Mouse (Mus musculus) liver, embryonic 11.5 days (tissue): ENCODE measurements around the gene Lmtk2. TPM values are rescaled to one million over a fixed set of nuclear protein-coding genes. Genes with fewer than 3 reads are reported as not detected.

ENCODE experiments used
- ATAC-seq: fragments of 200-750 bp; cut with Nextera tagmentation; replicated peaks from 2 replicates; pipeline ENCODE4 v1.8.0; 2017; ENCODE audit warnings: moderate number of reproducible peaks, mild to moderate bottlenecking, moderate TSS enrichment, moderate library complexity; ENCODE audit not compliant: low FRiP score
- DNase-seq: peaks from one replicate; pipeline ENCODE4 v3.0.0-alpha.2; 2017; ENCODE audit warnings: low spot score
- H3K27ac ChIP-seq: fragments of 300-500 bp; sonication (generic); 2 replicates; pipeline ENCODE4 v1.5.1; 2014; ENCODE audit warnings: mild to moderate bottlenecking, low read depth, low read length, control low read depth
- H3K27me3 ChIP-seq: fragments of 300-500 bp; sonication (generic); replicated peaks from 2 replicates; pipeline ENCODE4 v1.6.1; 2014; ENCODE audit warnings: low read length, mixed read lengths; ENCODE audit not compliant: control insufficient read depth, insufficient read depth
- H3K36me3 ChIP-seq: fragments of 300-500 bp; sonication (generic); 2 replicates; pipeline ENCODE4 v1.6.1; 2014; ENCODE audit warnings: mild to moderate bottlenecking, low read length, moderate library complexity, mixed read lengths; ENCODE audit not compliant: control insufficient read depth, insufficient read depth
- H3K4me1 ChIP-seq: fragments of 300-500 bp; sonication (generic); replicated peaks from 2 replicates; pipeline ENCODE4 v1.6.1; 2014; ENCODE audit warnings: low read length, mixed read lengths; ENCODE audit not compliant: control insufficient read depth, insufficient read depth
- H3K4me2 ChIP-seq: fragments of 300-500 bp; sonication (generic); 2 replicates; pipeline ENCODE4 v1.6.1; 2014; ENCODE audit warnings: mild to moderate bottlenecking, control low read depth, moderate library complexity
- H3K4me3 ChIP-seq: fragments of 300-500 bp; sonication (generic); 2 replicates; pipeline ENCODE4 v1.5.1; 2014; ENCODE audit warnings: low read depth, low read length, control low read depth
- H3K9ac ChIP-seq: fragments of 300-500 bp; sonication (generic); 2 replicates; pipeline ENCODE4 v1.6.1; 2014; ENCODE audit warnings: low read depth, low read length, control low read depth
- H3K9me3 ChIP-seq: fragments of 300-500 bp; sonication (generic); 2 replicates; pipeline ENCODE4 v1.6.1; 2016; ENCODE audit warnings: low read length, inconsistent platforms, mixed read lengths; ENCODE audit not compliant: control insufficient read depth
- WGBS: fragments of 180-500 bp; shearing (Covaris S2); extraction: QIAGEN DNeasy Blood & Tissue Kit; methylation state at CpG from one replicate; pipeline ENCODE4 v1.1.7; 2014; 5-methylcytosine and 5-hydroxymethylcytosine counted together
- polyA plus RNA-seq: library from polyadenylated mRNA; unstranded; fragments of >200 nt; fragmentation: Nextera tagmentation; extraction: Ambion mirVana; gene quantifications from 2 replicates; pipeline ENCODE4 v1.2.1, GENCODE M21; 2014

Lmtk2 gene
- polyA plus RNA-seq, 1 experiment from 2014 or later, result 4.9 TPM

GRCm38 (mm10) chr5:144080886-144081285, 19.4 kb upstream of the Lmtk2 start:
- no peak for ATAC-seq
- Histone ChIP-seq H3K9me3 (no peaks in the 10 kb centered on the region), H3K4me2 (no peak overlapping the region), H3K27ac (no peak overlapping the region), H3K4me3 (no peak overlapping the region), H3K4me1 (no peaks in the 10 kb centered on the region), H3K36me3 (no peaks in the 10 kb centered on the region), H3K27me3 (no peaks in the 10 kb centered on the region), H3K9ac (no peak overlapping the region)
- DNase-seq, result no peak
- 57% methylated on average over 2 of the region's 2 CpGs for WGBS

- no peaks in the 10 kb centered on the region for H3K4me1 ChIP-seq
- H3K9ac ChIP-seq, result no peak overlapping the region
- no peak overlapping the region for H3K4me3 ChIP-seq
- no peaks in the 10 kb centered on the region for H3K27me3 ChIP-seq
- no peaks in the 10 kb centered on the region for H3K9me3 ChIP-seq
- no peak overlapping the region for H3K4me2 ChIP-seq
- no peak overlapping the region for H3K27ac ChIP-seq
- DNase-seq (no peak), ATAC-seq (no peak)
- 80% methylated on average over 5 of the region's 5 CpGs for WGBS
- H3K36me3 ChIP-seq, result no peaks in the 10 kb centered on the region
These were observed 18.2 kb upstream of the Lmtk2 start for GRCm38 (mm10) chr5:144082006-144082405.

- no peak overlapping the region for H3K4me3 ChIP-seq
- no peak overlapping the region for H3K9ac ChIP-seq
- WGBS, result 90% methylated on average over 2 of the region's 2 CpGs
- no peak for DNase-seq
- H3K9me3 ChIP-seq, result no peaks in the 10 kb centered on the region
- H3K4me2 ChIP-seq, result no peak overlapping the region
- no peak for ATAC-seq
- no peaks in the 10 kb centered on the region for H3K36me3 ChIP-seq
- H3K4me1 ChIP-seq, result no peaks in the 10 kb centered on the region
- H3K27me3 ChIP-seq, result no peaks in the 10 kb centered on the region
- no peak overlapping the region for H3K27ac ChIP-seq
These were observed 16.7 kb upstream of the Lmtk2 start for GRCm38 (mm10) chr5:144083521-144083920.

GRCm38 (mm10) chr5:144084271-144084670, 16.0 kb upstream of the Lmtk2 start:
- ATAC-seq (no peak), DNase-seq (no peak)
- Histone ChIP-seq H3K36me3 (no peaks in the 10 kb centered on the region), H3K4me3 (no peak overlapping the region), H3K27me3 (no peaks in the 10 kb centered on the region), H3K4me1 (no peaks in the 10 kb centered on the region), H3K4me2 (no peak overlapping the region), H3K27ac (no peak overlapping the region), H3K9ac (no peak overlapping the region), H3K9me3 (no peaks in the 10 kb centered on the region)
- 65% methylated on average over 4 of the region's 4 CpGs for WGBS

GRCm38 (mm10) chr5:144085696-144086095, 14.5 kb upstream of the Lmtk2 start:
- DNase-seq (no peak), ATAC-seq (no peak)
- Histone ChIP-seq H3K9me3 (no peaks in the 10 kb centered on the region), H3K27ac (no peak overlapping the region), H3K27me3 (no peaks in the 10 kb centered on the region), H3K4me2 (no peak overlapping the region), H3K4me3 (no peak overlapping the region), H3K36me3 (no peaks in the 10 kb centered on the region), H3K4me1 (no peaks in the 10 kb centered on the region), H3K9ac (no peak overlapping the region)
- WGBS, result 71% methylated on average over 6 of the region's 6 CpGs

- no peak overlapping the region for H3K27ac ChIP-seq
- no peaks in the 10 kb centered on the region for H3K9me3 ChIP-seq
- H3K4me1 ChIP-seq, result no peaks in the 10 kb centered on the region
- no peaks in the 10 kb centered on the region for H3K27me3 ChIP-seq
- WGBS, result 43% methylated on average over 2 of the region's 2 CpGs
- no peak overlapping the region for H3K9ac ChIP-seq
- DNase-seq, result no peak
- H3K36me3 ChIP-seq, result no peaks in the 10 kb centered on the region
- ATAC-seq, result no peak
- H3K4me3 ChIP-seq, result no peak overlapping the region
- H3K4me2 ChIP-seq, result no peak overlapping the region
These were observed 13.7 kb upstream of the Lmtk2 start for GRCm38 (mm10) chr5:144086494-144086893.

GRCm38 (mm10) chr5:144088354-144088753, 11.9 kb upstream of the Lmtk2 start:
- Histone ChIP-seq H3K4me3 (no peak overlapping the region), H3K27ac (no peak overlapping the region), H3K36me3 (no peaks in the 10 kb centered on the region), H3K9me3 (no peaks in the 10 kb centered on the region), H3K27me3 (no peaks in the 10 kb centered on the region), H3K9ac (no peak overlapping the region), H3K4me1 (no peaks in the 10 kb centered on the region), H3K4me2 (no peak overlapping the region)
- DNase-seq, result no peak
- 72% methylated on average over 2 of the region's 2 CpGs for WGBS
- no peak for ATAC-seq

GRCm38 (mm10) chr5:144095461-144095970, 4.7 kb upstream of the Lmtk2 start:
- Histone ChIP-seq H3K36me3 (no peaks in the 10 kb centered on the region), H3K4me2 (no peak overlapping the region), H3K27me3 (peaks cover 22% of the 10 kb centered on the region), H3K4me1 (0 out of 2 replicates have a peak, but pooled peaks cover 3% of the 10 kb centered on the region), H3K9me3 (no peaks in the 10 kb centered on the region), H3K9ac (no peak overlapping the region), H3K27ac (no peak overlapping the region), H3K4me3 (no peak overlapping the region)
- ATAC-seq (no peak), DNase-seq (no peak)
- WGBS, result 61% methylated on average over 6 of the region's 6 CpGs

GRCm38 (mm10) chr5:144097902-144098639, 2.2 kb upstream of the Lmtk2 start:
- Histone ChIP-seq H3K27me3 (peaks cover 22% of the 10 kb centered on the region), H3K4me3 (no peak overlapping the region), H3K36me3 (no peaks in the 10 kb centered on the region), H3K27ac (no peak overlapping the region), H3K9me3 (no peaks in the 10 kb centered on the region), H3K4me2 (no peak overlapping the region), H3K4me1 (peaks cover 3% of the 10 kb centered on the region; the same call in 1 of the 2 replicates), H3K9ac (no peak overlapping the region)
- DNase-seq (no peak), ATAC-seq (no peak)
- WGBS, result 60% methylated on average over 16 of the region's 16 CpGs
